Mouse (Mus musculus) retina, postnatal 7 days (tissue): ENCODE measurements at regions not wholly inside any gene's neighbourhood (a gene's known extent, or its start where the extent isn't known, plus 50 kb on each side); places are given as distances from the start of the nearest gene placed in this dataset.

ENCODE experiments used
- DNase-seq: peaks from one replicate; pipeline ENCODE4 v3.0.0-alpha.2; 2012; ENCODE audit warnings: low read depth, low spot score

- DNase-seq = no peak
Observed at GRCm38 (mm10) chr14:33856992-33857391, 66.4 kb upstream of the Gdf10 start.

GRCm38 (mm10) chr14:33864796-33865195 is 58.6 kb upstream of the Gdf10 start:
- DNase-seq = no peak

GRCm38 (mm10) chr14:33865746-33866145 is 57.6 kb upstream of the Gdf10 start:
- DNase-seq = no peak

- no peak for DNase-seq
Observed at GRCm38 (mm10) chr14:33867674-33868073, 55.7 kb upstream of the Gdf10 start.
